Mouse (Mus musculus) testis, adult 2 months (tissue): Measurements from ENCODE around the gene Asns. TPM values are rescaled to one million over a fixed set of nuclear protein-coding genes. Genes with fewer than 3 reads are reported as not detected.

ENCODE experiments used
- H3K27ac ChIP-seq: fragments of 200-500 bp; 2 replicates; pipeline ENCODE4 v1.5.1; 2012; ENCODE audit warnings: low read depth, low read length; ENCODE audit not compliant: control insufficient read depth, insufficient read depth
- H3K27me3 ChIP-seq: fragments of 200-500 bp; 2 replicates; pipeline ENCODE4 v1.6.1; 2012; ENCODE audit warnings: mild to moderate bottlenecking, low read length, moderate library complexity; ENCODE audit not compliant: control insufficient read depth, insufficient read depth
- H3K36me3 ChIP-seq: fragments of 200-500 bp; 2 replicates; pipeline ENCODE4 v1.6.1; 2012; ENCODE audit warnings: mild to moderate bottlenecking, low read length; ENCODE audit not compliant: control insufficient read depth, insufficient read depth
- H3K4me1 ChIP-seq: fragments of 200-500 bp; 2 replicates; pipeline ENCODE4 v1.6.1; 2012; ENCODE audit warnings: low read length; ENCODE audit not compliant: control insufficient read depth, insufficient read depth
- H3K4me3 ChIP-seq: fragments of 200-500 bp; 2 replicates; pipeline ENCODE4 v1.5.1; 2012; ENCODE audit warnings: low read depth, mild to moderate bottlenecking, low read length, moderate library complexity, mixed read lengths; ENCODE audit not compliant: control insufficient read depth
- CTCF ChIP-seq: fragments of 200-500 bp; IDR thresholded peaks from 2 replicates; pipeline ENCODE4 v1.5.1; 2012; ENCODE audit warnings: low read depth, mild to moderate bottlenecking, inconsistent platforms, low read length, moderate library complexity; ENCODE audit not compliant: control insufficient read depth, insufficient read depth, insufficient replicate concordance
- POLR2A ChIP-seq: fragments of 200-500 bp; IDR thresholded peaks from 2 replicates; pipeline ENCODE4 v1.6.1; 2012; ENCODE audit warnings: low read depth, mild to moderate bottlenecking, inconsistent platforms, low read length, moderate library complexity; ENCODE audit not compliant: control insufficient read depth
- polyA plus RNA-seq: library from polyadenylated mRNA; depleted of rRNA; stranded (reverse); fragments of >200 nt; gene quantifications from 2 replicates; pipeline ENCODE4 v1.2.3, GENCODE M21; 2012

Gene Asns
- polyA plus RNA-seq, 1 experiment = 122 TPM

DNA sequence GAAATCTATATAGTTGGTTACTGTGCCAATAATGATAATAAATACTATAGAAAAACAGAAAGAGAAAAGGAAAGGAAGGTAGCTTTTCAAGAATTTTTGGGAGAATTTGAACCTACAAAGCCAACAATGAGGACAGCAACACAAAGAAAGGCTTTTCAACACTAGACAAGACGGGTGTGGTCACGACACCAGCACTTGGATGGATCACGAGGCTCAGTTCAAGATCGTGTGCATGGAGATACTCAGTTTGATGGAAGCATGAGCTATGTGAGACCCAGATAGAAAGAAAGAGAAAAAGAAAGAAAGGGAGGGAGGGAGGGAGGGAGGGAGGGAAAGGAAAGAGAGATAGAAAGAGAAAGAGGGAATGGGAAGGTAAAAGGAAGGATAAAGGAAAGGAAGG lies 2.8 kb upstream of the Asns start:
- Histone ChIP-seq H3K4me1 (peaks cover 8% of the 10 kb centered on the region), H3K36me3 (no peaks in the 10 kb centered on the region), H3K27ac (no peak overlapping the region), H3K4me3 (no peak overlapping the region), H3K27me3 (no peaks in the 10 kb centered on the region)
- TF ChIP-seq CTCF = no peak
- no peak for TF ChIP-seq POLR2A

DNA sequence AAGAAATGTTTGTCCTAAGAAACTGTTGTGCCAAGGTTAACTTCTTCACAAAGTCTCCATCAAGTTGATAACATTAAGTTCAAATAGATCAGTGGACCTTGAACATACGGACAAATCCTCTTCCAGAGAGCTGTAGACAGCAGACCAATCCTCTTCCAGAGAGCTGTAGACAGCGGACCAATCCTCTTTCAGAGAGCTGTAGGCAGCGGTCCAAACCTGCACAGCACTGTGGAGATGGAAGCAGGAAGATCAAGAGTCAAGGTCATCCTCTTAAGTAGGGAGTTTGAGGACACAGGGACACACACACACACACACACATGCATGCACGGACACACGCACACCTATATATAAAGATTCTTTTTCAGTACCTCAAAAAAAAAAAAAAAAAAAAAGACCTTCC lies 612 bp upstream of the Asns start:
- H3K4me3 ChIP-seq = peak overlapping the region; percentile 82

DNA sequence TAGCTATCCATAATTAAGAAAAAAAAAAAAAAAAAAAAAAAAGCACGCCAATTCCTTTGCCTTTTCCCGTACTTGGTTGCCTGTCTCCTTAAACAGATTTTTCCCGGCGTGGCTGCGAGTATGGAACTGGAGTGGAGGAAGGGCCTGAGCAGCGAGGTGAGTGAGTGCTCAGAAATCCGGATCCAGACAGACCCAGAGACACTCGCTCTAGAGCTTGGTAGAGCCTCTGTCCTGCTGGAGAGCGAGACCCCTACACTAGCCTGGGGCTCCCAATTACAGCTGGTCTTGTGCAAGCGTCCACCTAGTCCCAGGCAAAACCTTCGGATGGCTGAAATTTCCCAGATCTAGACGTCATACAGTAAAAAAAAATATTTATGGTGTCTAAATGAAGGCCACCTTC lies 603 bp downstream of the Asns start:
- Histone ChIP-seq H3K27ac (peak overlapping the region; percentile 43), H3K4me3 (peak overlapping the region; percentile 95), H3K36me3 (no peaks in the 10 kb centered on the region), H3K27me3 (no peaks in the 10 kb centered on the region), H3K4me1 (peaks cover 14% of the 10 kb centered on the region)
- no peak for TF ChIP-seq CTCF
- TF ChIP-seq POLR2A = no peak

More for the DNA sequence above, 612 bp upstream of the Asns start:
- Histone ChIP-seq H3K36me3 (no peaks in the 10 kb centered on the region), H3K27ac (no peak overlapping the region), H3K27me3 (no peaks in the 10 kb centered on the region), H3K4me1 (peaks cover 14% of the 10 kb centered on the region)
- TF ChIP-seq POLR2A (no peak), CTCF (no peak)

DNA sequence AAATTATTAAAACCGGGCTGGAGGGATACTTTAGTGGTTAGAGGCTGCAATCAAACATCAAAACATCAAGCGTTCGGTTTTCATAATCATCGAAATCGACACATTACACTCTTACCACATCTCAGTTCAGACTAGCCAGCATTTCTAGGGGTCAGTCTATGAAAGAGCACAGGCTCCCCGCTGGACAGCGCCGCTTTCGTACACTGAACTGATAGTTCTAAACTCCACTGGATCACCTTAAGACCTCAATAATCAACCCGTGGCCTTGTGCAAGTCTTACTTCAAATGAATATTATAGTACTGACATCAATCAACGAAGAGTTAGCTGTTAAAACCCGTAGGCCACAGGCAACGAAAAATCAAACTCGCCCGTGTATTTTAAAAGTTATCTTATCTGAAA lies 1.0 kb downstream of the Asns start:
- H3K27ac ChIP-seq = no peak overlapping the region
- no peaks in the 10 kb centered on the region for H3K27me3 ChIP-seq
- peak overlapping the region; percentile 46 for H3K4me3 ChIP-seq
- no peak for TF ChIP-seq POLR2A
- no peak for TF ChIP-seq CTCF
- H3K4me1 ChIP-seq = peaks cover 14% of the 10 kb centered on the region
- H3K36me3 ChIP-seq = no peaks in the 10 kb centered on the region

DNA sequence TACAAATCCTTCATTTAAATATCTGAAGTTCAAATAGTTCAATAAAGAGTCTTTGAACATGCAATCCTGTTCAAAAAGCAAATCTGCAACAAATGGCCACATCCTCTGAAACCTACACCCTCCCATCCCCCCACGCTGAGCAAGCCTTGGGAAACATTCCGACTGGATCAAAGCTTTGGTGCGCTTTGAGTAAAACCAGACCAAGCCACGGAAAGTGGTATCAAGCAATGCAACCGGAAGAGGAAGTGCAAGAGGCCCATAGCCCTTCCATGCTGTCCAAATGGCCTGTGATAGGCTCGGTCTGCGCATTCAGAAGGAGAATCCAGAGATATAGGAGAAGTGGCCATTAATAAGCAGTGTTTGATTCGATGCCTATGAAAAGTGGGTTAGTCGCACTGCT lies 2.6 kb downstream of the Asns start:
- H3K36me3 ChIP-seq = no peaks in the 10 kb centered on the region
- no peak overlapping the region for H3K27ac ChIP-seq
- H3K4me3 ChIP-seq = peak overlapping the region; percentile 76
- no peaks in the 10 kb centered on the region for H3K27me3 ChIP-seq
- TF ChIP-seq CTCF = no peak
- TF ChIP-seq POLR2A = no peak
- peaks cover 14% of the 10 kb centered on the region for H3K4me1 ChIP-seq

DNA sequence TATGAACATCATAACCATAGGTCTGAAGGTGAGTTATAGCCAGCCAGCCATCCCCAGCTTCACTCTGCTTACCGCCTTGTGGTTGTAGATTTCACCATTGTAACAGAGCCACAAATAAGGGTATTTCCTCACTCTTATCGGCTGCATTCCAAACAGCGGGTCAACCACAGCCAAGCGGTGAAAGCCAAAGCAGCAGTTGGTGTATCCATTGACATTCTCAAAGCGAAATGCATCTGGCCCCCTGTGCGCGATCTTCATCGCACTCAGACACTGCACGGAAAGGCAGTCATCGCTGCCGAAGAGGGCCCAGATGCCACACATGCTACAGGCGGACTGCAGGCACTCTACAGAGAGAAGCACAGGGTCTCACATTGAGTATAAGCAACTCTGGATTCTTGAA lies 3.9 kb downstream of the Asns start:
- Histone ChIP-seq H3K36me3 (no peaks in the 10 kb centered on the region), H3K27me3 (no peaks in the 10 kb centered on the region), H3K4me1 (peaks cover 14% of the 10 kb centered on the region), H3K27ac (no peak overlapping the region), H3K4me3 (no peak overlapping the region)
- no peak for TF ChIP-seq POLR2A

DNA sequence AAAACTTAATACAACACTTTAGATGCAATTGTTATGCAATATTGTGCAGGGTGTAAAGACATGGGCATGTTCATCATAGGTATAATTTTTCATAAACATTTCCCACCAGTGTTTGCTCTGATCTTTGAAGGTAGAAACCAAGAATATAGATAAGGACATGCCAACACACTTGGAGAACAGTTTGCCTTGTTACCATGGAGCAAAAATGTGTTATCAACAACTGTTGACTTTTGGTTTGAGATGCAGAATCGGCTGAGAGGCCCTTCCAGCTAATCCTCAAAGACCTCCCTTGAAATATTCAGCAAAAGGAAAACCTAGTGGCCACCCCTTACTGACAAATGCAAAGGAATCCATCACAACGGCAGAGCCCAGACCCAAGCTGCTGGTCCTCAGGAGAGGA lies 7.0 kb downstream of the Asns start:
- Histone ChIP-seq H3K36me3 (no peaks in the 10 kb centered on the region), H3K27me3 (no peaks in the 10 kb centered on the region), H3K4me1 (peaks cover 7% of the 10 kb centered on the region), H3K27ac (no peak overlapping the region), H3K4me3 (no peak overlapping the region)
- TF ChIP-seq POLR2A (no peak), CTCF (no peak)

DNA sequence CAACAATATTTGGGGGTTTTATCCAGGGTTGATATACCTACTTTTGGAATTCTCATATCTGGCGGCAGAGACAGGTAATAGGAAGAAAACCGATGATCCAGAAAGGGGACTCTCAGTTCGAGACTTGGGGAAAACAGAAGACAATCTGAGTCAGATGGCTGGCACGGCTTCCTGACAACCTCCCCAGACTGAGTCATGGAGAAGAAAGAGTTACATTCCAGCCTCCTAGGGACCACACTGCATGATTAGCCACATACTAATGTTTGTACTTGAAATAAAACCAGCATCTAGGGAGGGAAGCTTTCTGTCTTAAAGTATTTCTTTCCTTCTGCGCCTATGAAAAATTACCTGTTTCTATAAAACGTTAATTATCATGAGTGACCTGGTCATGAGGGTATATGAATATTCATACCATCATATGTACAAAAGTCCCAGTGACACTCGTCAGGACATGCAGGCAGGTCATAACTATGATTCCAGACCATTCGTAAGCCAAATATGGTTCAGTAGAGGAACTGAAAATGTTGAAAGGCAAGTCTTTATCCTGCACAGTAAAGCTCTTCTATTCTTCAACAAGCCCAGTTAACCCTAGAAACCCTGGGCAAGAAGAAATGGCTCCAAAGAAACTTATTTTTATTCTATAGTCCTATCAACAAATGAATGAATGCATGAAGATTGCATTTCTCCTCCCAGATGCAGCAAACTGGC lies 16.7 kb downstream of the Asns start:
- Histone ChIP-seq H3K27me3 (no peaks in the 10 kb centered on the region), H3K4me1 (no peaks in the 10 kb centered on the region), H3K36me3 (no peaks in the 10 kb centered on the region), H3K27ac (no peak overlapping the region), H3K4me3 (no peak overlapping the region)
- no peak for TF ChIP-seq CTCF
- TF ChIP-seq POLR2A = no peak
